Mouse (Mus musculus) lung, embryonic 14.5 days (tissue): ENCODE results near the gene Rac1. TPM values are rescaled to one million over a fixed set of nuclear protein-coding genes. Genes with fewer than 3 reads are reported as not detected.

ENCODE experiments used
- ATAC-seq: fragments of 200-750 bp; cut with Nextera tagmentation; 2 replicates; pipeline ENCODE4 v1.8.0; 2017; ENCODE audit warnings: mild to moderate bottlenecking, moderate TSS enrichment, moderate library complexity; ENCODE audit not compliant: insufficient read depth
- DNase-seq: peaks from one replicate; pipeline ENCODE4 v3.0.0-alpha.2; 2015
- H3K27ac ChIP-seq: fragments of 300-500 bp; sonication (generic); 2 replicates; pipeline ENCODE4 v1.5.1; 2014; ENCODE audit warnings: low read depth, mild to moderate bottlenecking, moderate library complexity
- H3K27me3 ChIP-seq: fragments of 300-500 bp; sonication (generic); 2 replicates; pipeline ENCODE4 v1.6.1; 2014; ENCODE audit warnings: low read length, control low read depth; ENCODE audit not compliant: insufficient read depth
- H3K36me3 ChIP-seq: fragments of 300-500 bp; sonication (generic); 2 replicates; pipeline ENCODE4 v1.6.1; 2014; ENCODE audit warnings: control low read depth; ENCODE audit not compliant: insufficient read depth
- H3K4me1 ChIP-seq: fragments of 300-500 bp; sonication (generic); 2 replicates; pipeline ENCODE4 v1.6.1; 2014; ENCODE audit warnings: antibody characterized with exemption, control low read depth; ENCODE audit not compliant: insufficient read depth
- H3K4me2 ChIP-seq: fragments of 300-500 bp; sonication (generic); 2 replicates; pipeline ENCODE4 v1.6.1; 2014; ENCODE audit warnings: mild to moderate bottlenecking
- H3K4me3 ChIP-seq: fragments of 300-500 bp; sonication (generic); 2 replicates; pipeline ENCODE4 v1.5.1; 2014; ENCODE audit warnings: low read depth, low read length
- H3K9ac ChIP-seq: fragments of 300-500 bp; sonication (generic); 2 replicates; pipeline ENCODE4 v1.6.1; 2014
- H3K9me3 ChIP-seq: fragments of 300-500 bp; sonication (generic); 2 replicates; pipeline ENCODE4 v1.6.1; 2016; ENCODE audit warnings: low read depth, low read length, control low read depth
- CTCF ChIP-seq: IDR thresholded peaks from 2 replicates; pipeline ENCODE4 v1.5.1; 2016; ENCODE audit warnings: antibody characterized with exemption, low read depth
- WGBS: fragments of 180-500 bp; shearing (Covaris S2); extraction: QIAGEN DNeasy Blood & Tissue Kit; methylation state at CpG from one replicate; pipeline ENCODE4 v1.1.7; 2014; 5-methylcytosine and 5-hydroxymethylcytosine counted together
- polyA plus RNA-seq: library from polyadenylated mRNA; unstranded; fragments of >200 nt; fragmentation: Nextera tagmentation; extraction: Ambion mirVana; gene quantifications from 2 replicates; pipeline ENCODE4 v1.2.1, GENCODE M21; 2014

Gene Rac1
- polyA plus RNA-seq, 1 experiment from 2014 or later = 588 TPM

DNA sequence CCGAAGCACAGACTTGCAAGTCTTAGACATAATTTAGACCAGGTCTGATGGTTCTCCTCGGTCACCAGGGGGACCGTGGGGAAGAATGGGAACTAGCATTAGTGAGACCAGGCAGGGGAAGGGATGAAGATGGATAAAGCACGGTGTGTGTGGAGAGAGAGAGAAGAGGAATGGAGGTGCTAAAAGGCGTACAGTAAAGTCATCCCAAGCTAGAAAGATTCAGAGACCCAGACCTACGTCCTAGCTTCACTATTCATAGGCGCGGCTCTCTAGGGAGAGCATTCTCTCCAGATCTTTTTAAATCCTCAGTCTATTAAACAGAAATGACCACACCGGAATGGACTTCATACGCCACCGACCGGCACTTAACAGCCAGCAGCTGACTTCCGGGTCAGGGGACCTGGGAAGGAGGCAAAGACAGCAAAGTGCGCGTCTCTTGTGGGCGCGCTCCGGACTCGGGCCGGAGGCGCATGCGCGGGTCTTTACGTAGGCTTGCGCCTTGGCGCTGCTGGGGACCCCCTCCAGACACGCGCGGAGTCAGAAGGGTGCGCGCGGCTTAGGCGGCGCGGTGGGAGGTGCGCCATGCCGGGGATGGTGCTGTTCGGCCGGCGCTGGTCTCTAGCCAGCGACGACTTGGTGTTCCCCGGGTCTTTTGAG, 63.6 kb downstream of the Rac1 start, which contains the start of gene Daglb:
TSS of gene Daglb (plus strand) at position 485 of the 657 bp plus-strand sequence.
- Histone ChIP-seq H3K9ac (peak within 1 kb of the TSS; percentile 68), H3K27me3 (no peaks in the 10 kb centered on the region), H3K4me2 (peak within 1 kb of the TSS; percentile 95), H3K4me3 (peak within 1 kb of the TSS; percentile 69), H3K36me3 (peaks cover 11% of the 10 kb centered on the region; the same call in 1 of the 2 replicates), H3K4me1 (no peaks in the 10 kb centered on the region), H3K27ac (0 out of 2 replicates have a peak within 1 kb of the TSS, but pooled peaks have one; percentile 33), H3K9me3 (no peaks in the 10 kb centered on the region)
- DNase-seq (peak; percentile 95), ATAC-seq (peak; percentile 95)
- no peak for TF ChIP-seq CTCF
- 3% methylated on average over 43 of the region's 43 CpGs for WGBS

GRCm38 (mm10) chr5:143463671-143464070, 64.2 kb downstream of the Rac1 start:
- Histone ChIP-seq H3K4me1 (no peaks in the 10 kb centered on the region), H3K27me3 (no peaks in the 10 kb centered on the region), H3K4me3 (peak overlapping the region; percentile 69), H3K9ac (peak overlapping the region; percentile 68), H3K4me2 (peak overlapping the region; percentile 95), H3K27ac (no peak overlapping the region), H3K9me3 (no peaks in the 10 kb centered on the region), H3K36me3 (peaks cover 10% of the 10 kb centered on the region; the same call in 1 of the 2 replicates)
- ATAC-seq (no peak), DNase-seq (no peak)
- WGBS = 73% methylated on average over 11 of the region's 11 CpGs
- TF ChIP-seq CTCF = no peak

Other genes with a start within 250 kb of the Rac1 start
- not detected in 2 replicates for gene Zfp853, start 234.4 kb downstream of the Rac1 start, polyA plus RNA-seq
- gene E130309D02Rik, start 212.7 kb downstream of the Rac1 start, polyA plus RNA-seq = 40.0 and 46.6 TPM in 2 replicates
- gene Zdhhc4, start 198.8 kb downstream of the Rac1 start, polyA plus RNA-seq = 74.6 and 77.9 TPM in 2 replicates
- gene Grid2ip, start 170.7 kb downstream of the Rac1 start, polyA plus RNA-seq = 0.17 and 0.27 TPM in 2 replicates
- 343 and 370 TPM in 2 replicates for gene Kdelr2, start 124.2 kb downstream of the Rac1 start, polyA plus RNA-seq
- gene Daglb, start 63.5 kb downstream of the Rac1 start, polyA plus RNA-seq = 7.3 and 9.2 TPM in 2 replicates
- 48.3 and 52.0 TPM in 2 replicates for gene Cyth3, start 94.4 kb upstream of the Rac1 start, polyA plus RNA-seq
- 24.1 and 26.8 TPM in 2 replicates for gene Usp42, start 204.2 kb upstream of the Rac1 start, polyA plus RNA-seq